In the genomic region with DNA sequence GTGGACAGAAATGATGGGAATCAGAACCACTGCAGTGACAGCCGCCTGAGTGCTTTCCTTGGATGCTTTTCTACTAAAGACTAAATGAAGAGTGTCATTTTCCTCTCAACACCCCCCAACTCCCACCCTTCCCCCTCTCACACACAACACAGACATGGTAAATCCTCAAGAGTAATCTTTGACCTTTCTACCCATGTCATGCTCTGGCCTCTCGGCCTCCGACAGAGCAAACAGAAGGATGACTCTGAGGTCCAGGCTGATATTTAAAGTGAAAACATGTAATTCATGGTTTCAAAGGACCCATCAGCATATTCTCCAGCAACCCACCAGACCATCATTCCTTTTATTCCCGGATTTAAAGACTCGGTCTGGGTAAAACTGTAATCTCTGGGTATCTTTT, we compare ENCODE assay signal across 19 mouse cellular contexts.
DNase-seq lines count a peak whose midpoint lies in the region; ATAC-seq and TF ChIP-seq lines count a peak whose summit lies in the region.
"Had no signal": no experiment of that assay in that cellular context is flagged by ENCODE, and none has a peak within 500 bp of the region (broad histone marks: within the 10 kb centered on the region; RNA-seq: fewer than 3 reads in every experiment).

No protein-coding gene starts in this region.

- no peak overlapping the region for H3K9ac ChIP-seq in hindbrain, embryonic 11.5 days (ENCODE audit: low read depth, low read length)
- H3K9ac ChIP-seq: forebrain, embryonic 13.5 days; forebrain, postnatal 0 days; heart, embryonic 12.5 days; hindbrain, embryonic 13.5 days had no signal

- no peak for ATAC-seq in hindbrain, embryonic 11.5 days (ENCODE audit: low FRiP score)
- ATAC-seq: CD4-positive, CD25-positive, alpha-beta regulatory T cell, adult 4 months; forebrain, embryonic 13.5 days; forebrain, postnatal 0 days; hindbrain, postnatal 0 days had no signal

- 0 out of 2 replicates have a peak overlapping the region, but pooled peaks have one; percentile 12 for H3K27ac ChIP-seq in hindbrain, embryonic 10.5 days
- no peak overlapping the region for H3K27ac ChIP-seq in hindbrain, embryonic 11.5 days (ENCODE audit: low read depth, low read length)
- H3K27ac ChIP-seq in small intestine, adult 2 months (ENCODE audit: insufficient read depth, low read depth, low read length): 0 out of 2 replicates have a peak overlapping the region, but pooled peaks have one; percentile 17
- H3K27ac ChIP-seq: embryonic facial prominence, embryonic 10.5 days; forebrain, embryonic 13.5 days; hindbrain, embryonic 13.5 days; hindbrain, postnatal 0 days had no signal

- 40% methylated on average over 5 of the region's 5 CpGs for WGBS in hindbrain, embryonic 10.5 days
- 44% methylated on average over 5 of the region's 5 CpGs for WGBS in hindbrain, embryonic 11.5 days
- WGBS in small intestine, adult 2 months: 44% methylated on average over 5 of the region's 5 CpGs

- TF ChIP-seq CTCF in small intestine, adult 2 months (IDR thresholded peaks at IDR 0.05; ENCODE audit: extremely low read depth, insufficient read length, insufficient replicate concordance, low read depth, low read length): no peak

- H3K4me2 ChIP-seq in hindbrain, embryonic 11.5 days (replicated peaks; ENCODE audit: low read depth, low read length): no peak overlapping the region
- H3K4me2 ChIP-seq: forebrain, embryonic 13.5 days; heart, embryonic 12.5 days had no signal

- no peaks in the 10 kb centered on the region for H3K9me3 ChIP-seq in hindbrain, embryonic 10.5 days
- H3K9me3 ChIP-seq in hindbrain, embryonic 11.5 days (ENCODE audit: control insufficient read depth, low read length): no peaks in the 10 kb centered on the region
- H3K9me3 ChIP-seq: embryonic facial prominence, embryonic 10.5 days; forebrain, embryonic 13.5 days; heart, embryonic 12.5 days; hindbrain, embryonic 13.5 days had no signal

- DNase-seq in cerebellum, adult 9-10 months: peak; percentile 3
- DNase-seq in cerebellum, postnatal 4 days (ENCODE audit: low spot score in 2 of 2): no peak
- no peak for DNase-seq in hindbrain, embryonic 10.5 days (ENCODE audit: low spot score)
- no peak for DNase-seq in hindbrain, embryonic 11.5 days (ENCODE audit: low spot score)
- peak; percentile 35 for DNase-seq in adipocyte (ENCODE audit: low spot score)
- DNase-seq in lung, postnatal 25 days (ENCODE audit: low spot score): no peak
- DNase-seq: B cell, adult 2 months; cerebellum, adult 11-12 months; cerebellum, postnatal 36 days; forebrain, postnatal 0 days; gastrocnemius, postnatal 25 days had no signal

- H3K27me3 ChIP-seq in hindbrain, embryonic 10.5 days (ENCODE audit: insufficient read depth, poor library complexity, severe bottlenecking): peaks cover 38% of the 10 kb centered on the region
- H3K27me3 ChIP-seq in hindbrain, embryonic 11.5 days (ENCODE audit: control insufficient read depth, insufficient read depth, low read length): peaks cover 3% of the 10 kb centered on the region
- no peaks in the 10 kb centered on the region for H3K27me3 ChIP-seq in small intestine, adult 2 months (ENCODE audit: control insufficient read depth, insufficient read depth, low read length)
- H3K27me3 ChIP-seq: heart, embryonic 12.5 days had no signal

- H3K4me1 ChIP-seq in hindbrain, embryonic 10.5 days (replicated peaks): peaks cover 47% of the 10 kb centered on the region
- H3K4me1 ChIP-seq in hindbrain, embryonic 11.5 days (replicated peaks; ENCODE audit: control insufficient read depth, insufficient read depth, low read length): no peaks in the 10 kb centered on the region
- H3K4me1 ChIP-seq in small intestine, adult 2 months (ENCODE audit: control insufficient read depth, insufficient read depth, insufficient read length, low read length): peaks cover 16% of the 10 kb centered on the region

- no peak for TF ChIP-seq POLR2A in small intestine, adult 2 months (IDR thresholded peaks at IDR 0.05; ENCODE audit: low read depth, low read length)

- no peaks in the 10 kb centered on the region for H3K36me3 ChIP-seq in hindbrain, embryonic 10.5 days
- no peaks in the 10 kb centered on the region for H3K36me3 ChIP-seq in hindbrain, embryonic 11.5 days (ENCODE audit: control insufficient read depth, insufficient read depth, low read length)
- no peaks in the 10 kb centered on the region for H3K36me3 ChIP-seq in small intestine, adult 2 months (ENCODE audit: control insufficient read depth, insufficient read depth, low read length)
- H3K36me3 ChIP-seq: embryonic facial prominence, embryonic 10.5 days; G1E; heart, embryonic 12.5 days; hindbrain, embryonic 13.5 days had no signal

- no peak overlapping the region for H3K4me3 ChIP-seq in hindbrain, embryonic 10.5 days
- H3K4me3 ChIP-seq in hindbrain, embryonic 11.5 days (ENCODE audit: low read depth, low read length): no peak overlapping the region
- no peak overlapping the region for H3K4me3 ChIP-seq in small intestine, adult 2 months (ENCODE audit: low read depth, low read length)
- H3K4me3 ChIP-seq: embryonic facial prominence, embryonic 10.5 days; forebrain, embryonic 13.5 days; heart, embryonic 12.5 days; hindbrain, embryonic 13.5 days had no signal

Comparison
In these comparisons a context has a peak if more than half of its experiments do, and no peak if none do; other contexts are left out.
1. DNase-seq: peak in cerebellum, adult 9-10 months (single experiment) and adipocyte (single experiment); none in cerebellum, postnatal 4 days (0 of 2), hindbrain, embryonic 10.5 days (single experiment), hindbrain, embryonic 11.5 days (single experiment) and lung, postnatal 25 days (single experiment).